Mouse (Mus musculus) lung, adult 2 months (tissue): Measurements from ENCODE around the gene Kmt5c.

Source experiments
- CTCF ChIP-seq: fragments of 200-500 bp; IDR thresholded peaks from 2 replicates; pipeline ENCODE4 v1.5.1; 2011; ENCODE audit warnings: mild to moderate bottlenecking, low read length, control low read depth; ENCODE audit not compliant: insufficient read depth
- POLR2A ChIP-seq: fragments of 200-500 bp; IDR thresholded peaks from 2 replicates; pipeline ENCODE4 v1.6.1; 2011; ENCODE audit warnings: low read depth, mild to moderate bottlenecking, control low read depth, low read length, borderline replicate concordance; ENCODE audit errors: extremely low read depth

- no peak for TF ChIP-seq POLR2A
- TF ChIP-seq CTCF: no peak
Measured at GRCm38 (mm10) chr7:4779921-4780320, 40.0 kb downstream of the Kmt5c start.
